8 mouse cellular contexts compared by ENCODE assay signal in the genomic region with DNA sequence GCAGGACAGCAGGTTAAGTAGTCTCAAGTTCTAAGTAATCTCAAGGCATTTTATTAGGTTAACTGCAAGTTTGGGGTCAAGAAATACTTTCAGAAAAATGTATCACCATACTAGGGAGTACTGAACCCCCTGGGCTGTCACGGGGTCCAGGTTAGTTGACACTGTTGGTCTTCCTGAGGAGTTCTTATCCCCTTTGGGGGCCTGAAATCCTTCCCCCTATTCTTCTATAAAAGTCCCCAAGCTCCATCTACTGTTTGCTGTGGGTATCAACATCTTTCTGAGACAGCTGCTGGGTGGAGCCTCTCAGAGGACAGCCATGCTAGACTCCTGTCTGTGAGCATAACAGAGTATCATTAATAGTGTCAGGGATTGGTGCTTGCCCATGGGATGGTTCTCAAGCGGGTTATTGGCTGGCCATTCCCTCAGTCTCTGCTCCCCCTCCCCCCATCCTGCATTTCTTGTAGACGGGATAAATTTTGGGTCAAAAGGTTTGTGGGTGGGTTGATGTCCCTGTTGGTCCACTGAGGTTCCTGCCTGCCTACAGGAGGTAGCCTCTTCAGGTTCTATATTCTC.
DNase-seq lines count a peak whose midpoint lies in the region.

No protein-coding gene starts in this region.

- intact Hi-C loops in gastrocnemius, postnatal 36 days (cut with DNase I): loop anchor here (5.0 to 10.0 kb wide), 2 partner anchors 39 to 311 kb away; no protein-coding TSS in a partner anchor

- DNase-seq in frontal cortex, postnatal 36 days (ENCODE audit: low spot score in 2 of 2): peak; percentile 21 to 27
- DNase-seq in frontal cortex, postnatal 10 days (ENCODE audit: low spot score in 2 of 2): no peak
- peak; percentile 11 to 22 for DNase-seq in spleen, postnatal 36 days (ENCODE audit: low spot score in 2 of 2)
- DNase-seq in spleen, postnatal 14 days (ENCODE audit: low spot score in 2 of 2): no peak
- DNase-seq in induced T-regulatory cell, adult 2 months (ENCODE audit: low read depth): peak; percentile 60
- DNase-seq in lung, postnatal 10 days: peak; percentile 72
- DNase-seq in gastrocnemius, postnatal 36 days: no peak
- DNase-seq in spleen, postnatal 4 days (ENCODE audit: low spot score in 2 of 2): no peak

Comparison
In these comparisons a context has a peak if more than half of its experiments do, and no peak if none do; other contexts are left out.
1. DNase-seq: peak in frontal cortex, postnatal 36 days (2 of 2), spleen, postnatal 36 days (2 of 2), induced T-regulatory cell, adult 2 months (single experiment) and lung, postnatal 10 days (single experiment); none in frontal cortex, postnatal 10 days (0 of 2), spleen, postnatal 14 days (0 of 2), gastrocnemius, postnatal 36 days (0 of 2) and spleen, postnatal 4 days (0 of 2).